Comparison of ENCODE assay signal across 23 mouse cellular contexts in the genomic region with DNA sequence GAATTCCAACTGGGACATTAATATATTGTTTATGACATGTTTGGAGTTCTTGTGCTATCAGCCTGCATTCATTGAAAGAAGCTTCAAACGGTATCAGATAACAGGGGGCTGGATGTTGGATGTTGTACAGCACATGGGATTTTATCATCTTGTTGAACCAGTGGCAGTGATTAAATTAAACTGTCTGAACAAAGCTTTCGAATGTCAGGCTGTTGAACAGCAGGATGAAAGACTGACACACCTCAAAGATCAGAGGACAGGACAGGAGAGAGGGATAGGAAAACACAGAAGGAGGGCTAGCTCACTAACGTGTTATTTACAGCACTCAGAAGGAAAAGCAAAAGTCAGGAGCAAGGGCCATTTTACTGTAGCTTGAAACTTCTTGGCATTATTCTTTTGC. TPM values are rescaled to one million over a fixed set of nuclear protein-coding genes. Genes with fewer than 3 reads are reported as not detected.
"Had no signal": no experiment of that assay in that cellular context is flagged by ENCODE, and none has a peak within 500 bp of the region (broad histone marks: within the 10 kb centered on the region; RNA-seq: fewer than 3 reads in every experiment).

No protein-coding gene starts in this region.

- DNase-seq: lung, adult 2 months; lung, postnatal 14 days; lung, postnatal 36 days; midbrain, embryonic 14.5 days; retina, postnatal 1 day; right cerebral cortex, adult 18-20 months; right cerebral cortex, postnatal 25 days; right cerebral cortex, postnatal 4 days; spleen, adult 18-20 months; thymus, adult 2 months; thymus, postnatal 25 days; thymus, postnatal 4 days had no signal

- H3K4me2 ChIP-seq: lung, embryonic 15.5 days; midbrain, embryonic 12.5 days; neural tube, embryonic 13.5 days; neural tube, embryonic 15.5 days had no signal

- H3K36me3 ChIP-seq: lung, embryonic 15.5 days; midbrain, embryonic 10.5 days; midbrain, embryonic 12.5 days; neural tube, embryonic 13.5 days; neural tube, embryonic 15.5 days had no signal

- H3K9me3 ChIP-seq: lung, embryonic 15.5 days; midbrain, embryonic 10.5 days; midbrain, embryonic 12.5 days; neural tube, embryonic 13.5 days; neural tube, embryonic 15.5 days had no signal

- H3K27me3 ChIP-seq: lung, embryonic 15.5 days; megakaryocyte, embryonic 14.5 days; midbrain, embryonic 12.5 days; neural tube, embryonic 13.5 days; neural tube, embryonic 15.5 days had no signal

- H3K9ac ChIP-seq: lung, embryonic 15.5 days; midbrain, embryonic 12.5 days; neural tube, embryonic 13.5 days; neural tube, embryonic 15.5 days had no signal

- ATAC-seq: lung, postnatal 0 days; midbrain, embryonic 16.5 days had no signal

- H3K4me1 ChIP-seq: lung, embryonic 15.5 days; megakaryocyte, embryonic 14.5 days; midbrain, embryonic 12.5 days; neural tube, embryonic 13.5 days; neural tube, embryonic 15.5 days had no signal

- H3K4me3 ChIP-seq: lung, embryonic 15.5 days; megakaryocyte, embryonic 14.5 days; midbrain, embryonic 10.5 days; midbrain, embryonic 12.5 days; myocyte; neural tube, embryonic 13.5 days; neural tube, embryonic 15.5 days had no signal

- H3K27ac ChIP-seq: lung, embryonic 15.5 days; macrophage; midbrain, embryonic 10.5 days; midbrain, embryonic 12.5 days; neural tube, embryonic 13.5 days; neural tube, embryonic 15.5 days had no signal

RNA-seq across cellular contexts. Expression of gene Rpl36a-ps1, which starts 4.3 kb away (rescaled TPM):
- polyA plus RNA-seq: lung, adult 2 months; midbrain, embryonic 12.5 days; midbrain, embryonic 14.5 days; neural tube, embryonic 13.5 days; neural tube, embryonic 15.5 days; small intestine, adult 2 months; thymus, adult 2 months had no signal
